Mouse (Mus musculus) CH12.LX (cell line): ENCODE measurements around the gene Fxyd7. TPM values are rescaled to one million over a fixed set of nuclear protein-coding genes. Genes with fewer than 3 reads are reported as not detected.

Experiments
- DNase-seq: peaks from one replicate; pipeline ENCODE4 v3.0.0-alpha.2; 2013; ENCODE audit errors: extremely low read depth
- H3K27ac ChIP-seq: 2 replicates; pipeline ENCODE4 v1.5.1; 2012; ENCODE audit warnings: low read depth, mild to moderate bottlenecking, control low read depth, moderate library complexity; ENCODE audit not compliant: insufficient read depth
- H3K27me3 ChIP-seq: replicated peaks from 2 replicates; pipeline ENCODE3; 2012; ENCODE audit warnings: inconsistent platforms
- H3K36me3 ChIP-seq, 2 experiments: replicated peaks in 1 of 2; 2 replicates each; pipeline versions ENCODE3 to v1.6.1; 2012; ENCODE audit warnings: inconsistent platforms in 1 of 2, low read length in 1 of 2, mild to moderate bottlenecking in 1 of 2, mixed read lengths in 1 of 2, moderate library complexity in 1 of 2; ENCODE audit not compliant: control insufficient read depth in 1 of 2, insufficient read depth in 1 of 2
- H3K4me1 ChIP-seq, 2 experiments: 2 replicates each; pipeline ENCODE4 v1.6.1; 2012; ENCODE audit warnings: inconsistent platforms in 1 of 2, moderate library complexity in 1 of 2; ENCODE audit not compliant: insufficient read depth in 2 of 2, control insufficient read depth in 1 of 2
- H3K4me2 ChIP-seq: 2 replicates; pipeline ENCODE4 v1.6.1; 2012; ENCODE audit warnings: low read depth, mild to moderate bottlenecking, control low read depth; ENCODE audit not compliant: poor library complexity, insufficient read depth, severe bottlenecking
- H3K4me3 ChIP-seq, 3 experiments: fragments of 150-350 bp in 1 of 3; sonication (generic) in 1 of 3; replicated peaks in 1 of 3; 2 replicates each; pipeline versions ENCODE3 to v1.5.1; 2011 to 2012; ENCODE audit warnings: low read depth in 2 of 3, low read length in 2 of 3, mild to moderate bottlenecking in 2 of 3, moderate library complexity in 2 of 3, control low read depth in 1 of 3, improper control_type of control experiment in 1 of 3, inconsistent platforms in 1 of 3, mixed read lengths in 1 of 3; ENCODE audit not compliant: poor library complexity in 1 of 3
- H3K79me2 ChIP-seq: replicated peaks from 2 replicates; pipeline ENCODE4 v1.6.1; 2012; ENCODE audit warnings: mild to moderate bottlenecking, moderate library complexity; ENCODE audit not compliant: control insufficient read depth, poor library complexity, insufficient read depth, severe bottlenecking; ENCODE audit errors: extremely low read depth
- H3K9ac ChIP-seq: 2 replicates; pipeline ENCODE4 v1.6.1; 2012; ENCODE audit warnings: low read depth, mild to moderate bottlenecking, control low read depth, moderate library complexity; ENCODE audit not compliant: insufficient read depth
- H3K9me3 ChIP-seq: replicated peaks from 2 replicates; pipeline ENCODE3; 2012; ENCODE audit warnings: low read length, inconsistent platforms, mixed read lengths
- CHD1 ChIP-seq: IDR thresholded peaks from 2 replicates; pipeline ENCODE4 v1.6.1; 2012; ENCODE audit warnings: low read depth, low read length, improper control_type of control experiment, inconsistent platforms
- CTCF ChIP-seq, 2 experiments: IDR thresholded peaks in 1 of 2; conservative IDR thresholded peaks in 1 of 2; 2 replicates each; pipeline ENCODE4 v1.5.1; 2011 to 2012; ENCODE audit warnings: low read depth in 2 of 2, low read length in 2 of 2, improper control_type of control experiment in 1 of 2, inconsistent platforms in 1 of 2, mild to moderate bottlenecking in 1 of 2, moderate library complexity in 1 of 2
- E2F4 ChIP-seq: IDR thresholded peaks from 2 replicates; pipeline ENCODE4 v1.6.1; 2011; ENCODE audit warnings: low read depth, low read length, improper control_type of control experiment; ENCODE audit not compliant: insufficient replicate concordance
- ELF1 ChIP-seq: IDR thresholded peaks from 2 replicates; pipeline ENCODE4 v1.6.1; 2014; ENCODE audit warnings: low read depth, mild to moderate bottlenecking, inconsistent platforms, low read length, improper control_type of control experiment
- EP300 ChIP-seq: IDR thresholded peaks from 2 replicates; pipeline ENCODE4 v1.6.1; 2011; ENCODE audit warnings: low read length, improper control_type of control experiment
- GABPA ChIP-seq: IDR thresholded peaks from 2 replicates; pipeline ENCODE4 v1.6.1; 2012; ENCODE audit warnings: low read depth, low read length, improper control_type of control experiment, inconsistent platforms; ENCODE audit not compliant: insufficient replicate concordance
- JUN ChIP-seq: IDR thresholded peaks from 2 replicates; pipeline ENCODE4 v1.6.1; 2011; ENCODE audit warnings: low read depth, mild to moderate bottlenecking, low read length, improper control_type of control experiment, moderate library complexity; ENCODE audit not compliant: insufficient read depth
- KAT2A ChIP-seq: IDR thresholded peaks from 2 replicates; pipeline ENCODE4 v1.6.1; 2012; ENCODE audit warnings: low read length, improper control_type of control experiment, inconsistent platforms; ENCODE audit not compliant: insufficient replicate concordance
- MAFK ChIP-seq: IDR thresholded peaks from 2 replicates; pipeline ENCODE4 v1.6.1; 2011; ENCODE audit warnings: low read length, improper control_type of control experiment; ENCODE audit not compliant: insufficient replicate concordance
- MAX ChIP-seq: IDR thresholded peaks from 2 replicates; pipeline ENCODE4 v1.6.1; 2011; ENCODE audit warnings: low read length, improper control_type of control experiment
- MXI1 ChIP-seq: IDR thresholded peaks from 2 replicates; pipeline ENCODE4 v1.6.1; 2011; ENCODE audit warnings: mild to moderate bottlenecking, low read depth, low read length, improper control_type of control experiment
- NELFE ChIP-seq: IDR thresholded peaks from 2 replicates; pipeline ENCODE4 v1.6.1; 2011; ENCODE audit warnings: low read depth, low read length, improper control_type of control experiment
- NRF1 ChIP-seq: IDR thresholded peaks from 2 replicates; pipeline ENCODE4 v1.6.1; 2014; ENCODE audit warnings: low read depth, mild to moderate bottlenecking, inconsistent platforms, low read length, improper control_type of control experiment, moderate library complexity
- POLR2A ChIP-seq: IDR thresholded peaks from 2 replicates; pipeline ENCODE4 v1.6.1; 2011; ENCODE audit warnings: low read depth, mild to moderate bottlenecking, improper control_type of control experiment, low read length
- TBP ChIP-seq: conservative IDR thresholded peaks from 2 replicates; pipeline ENCODE4 v1.6.1; 2011; ENCODE audit warnings: low read depth, low read length, improper control_type of control experiment
- UBTF ChIP-seq: IDR thresholded peaks from 2 replicates; pipeline ENCODE4 v1.6.1; 2012; ENCODE audit warnings: low read depth, mild to moderate bottlenecking, inconsistent platforms, low read length, improper control_type of control experiment, moderate library complexity
- USF1 ChIP-seq: IDR thresholded peaks from 2 replicates; pipeline ENCODE4 v1.6.1; 2014; ENCODE audit warnings: low read depth, mild to moderate bottlenecking, inconsistent platforms, low read length, improper control_type of control experiment
- USF2 ChIP-seq: conservative IDR thresholded peaks from 2 replicates; pipeline ENCODE4 v1.6.1; 2011; ENCODE audit warnings: low read depth, low read length, improper control_type of control experiment
- ZC3H11A ChIP-seq: IDR thresholded peaks from 2 replicates; pipeline ENCODE4 v1.6.1; 2012; ENCODE audit warnings: low read depth, mild to moderate bottlenecking, inconsistent platforms, low read length, improper control_type of control experiment
- ZKSCAN1 ChIP-seq: IDR thresholded peaks from 2 replicates; pipeline ENCODE4 v1.6.1; 2012; ENCODE audit warnings: low read depth, inconsistent platforms, low read length, improper control_type of control experiment, borderline replicate concordance
- ZMIZ1 ChIP-seq: IDR thresholded peaks from 2 replicates; pipeline ENCODE4 v1.6.1; 2012; ENCODE audit warnings: low read depth, mild to moderate bottlenecking, inconsistent platforms, low read length, improper control_type of control experiment
- ZNF384 ChIP-seq: IDR thresholded peaks from 2 replicates; pipeline ENCODE4 v1.6.1; 2012; ENCODE audit warnings: low read depth, low read length, improper control_type of control experiment, inconsistent platforms
- dilution Hi-C: fragments of 300-500 bp; cut with MboI; formaldehyde crosslinking; loops from 2 replicates; pipeline ENCODE4 v1.14.3; 2020; ENCODE audit warnings: low sequenced_read_pairs; ENCODE audit not compliant: extremely low pct_unique_long_range_greater_than_20kb, extremely low pct_ligation_motif_present
- in situ Hi-C: fragments of 300-500 bp; cut with MboI; formaldehyde crosslinking; loops from 3 replicates; pipeline ENCODE4 v1.14.3; 2019; ENCODE audit warnings: low sequenced_read_pairs, low pct_ligation_motif_present, low pct_unique_long_range_greater_than_20kb, mixed read lengths
- polyA plus RNA-seq: library from polyadenylated mRNA; unstranded; fragments of >175 nt; gene quantifications from 2 replicates; pipeline ENCODE4 v1.2.1, GENCODE M21; 2012; ENCODE audit warnings: low read depth; ENCODE audit not compliant: insufficient read length
- total RNA-seq, 2 experiments: library from RNA; depleted of rRNA; stranded (reverse); fragments of 300-350 nt in 1 of 2; fragments of >200 nt in 1 of 2; gene quantifications; 2 replicates each; pipeline ENCODE4 v1.2.3; 2012 to 2014

The Fxyd7 gene
- total and polyA plus RNA-seq, 3 experiments: not detected

GRCm38 (mm10) chr7:31085171-31085570 lies 33.9 kb upstream of the Fxyd7 start:
- in situ Hi-C loops (no loop called here), dilution Hi-C loops (no loop called here)
- no peaks in the 10 kb centered on the region for H3K79me2 ChIP-seq
- H3K4me1 ChIP-seq: peaks cover 0 to 16% of the 10 kb centered on the region in 2 experiments; a peak in 2 of 4 replicates
- no peak overlapping the region for H3K27ac ChIP-seq
- peaks cover 8% of the 10 kb centered on the region for H3K9me3 ChIP-seq
- peaks cover 3% of the 10 kb centered on the region for H3K27me3 ChIP-seq
- TF ChIP-seq ZKSCAN1 (no peak), NRF1 (no peak), JUN (no peak), NELFE (no peak), MXI1 (no peak), ZMIZ1 (no peak), USF1 (no peak), E2F4 (no peak), ELF1 (no peak), GABPA (no peak), MAFK (no peak), POLR2A (no peak), KAT2A (no peak), TBP (no peak)
- no peak overlapping the region for H3K4me3 ChIP-seq
- H3K4me2 ChIP-seq: no peak overlapping the region
- H3K36me3 ChIP-seq: no peaks in the 10 kb centered on the region
- no peak for DNase-seq
- no peak overlapping the region for H3K9ac ChIP-seq

- Histone ChIP-seq H3K9me3 (peaks cover 6% of the 10 kb centered on the region), H3K4me1 (peaks cover 0 to 7% of the 10 kb centered on the region in 2 experiments; a peak in 2 of 4 replicates), H3K4me2 (no peak overlapping the region), H3K9ac (no peak overlapping the region)
- in situ Hi-C loops: no loop called here
- TF ChIP-seq ZNF384: no peak
- no peak for TF ChIP-seq USF1
- TF ChIP-seq CHD1: no peak
- TF ChIP-seq GABPA: no peak
- TF ChIP-seq POLR2A: no peak
- TF ChIP-seq ZMIZ1: no peak
- TF ChIP-seq MAX: no peak
- no peak for TF ChIP-seq EP300
- no peak for TF ChIP-seq CTCF (conservative IDR thresholded peaks at IDR 0.05 in 1 of 2, IDR thresholded peaks at IDR 0.05 in 1 of 2; ENCODE audit: low read depth in 2 of 2, low read length in 2 of 2)
- TF ChIP-seq UBTF: no peak
- TF ChIP-seq ZC3H11A: no peak
- TF ChIP-seq USF2: no peak
- no peak for TF ChIP-seq NRF1
- TF ChIP-seq, all 38 proteins: peak for 0
- dilution Hi-C loops: no loop called here
- Histone ChIP-seq H3K27me3 (peaks cover 7% of the 10 kb centered on the region), H3K79me2 (no peaks in the 10 kb centered on the region), H3K4me3 (no peak overlapping the region), H3K27ac (no peak overlapping the region), H3K36me3 (no peaks in the 10 kb centered on the region)
- DNase-seq: no peak
Observed at GRCm38 (mm10) chr7:31084140-31084539, 32.9 kb upstream of the Fxyd7 start.
